Mouse (Mus musculus) stomach, embryonic 16.5 days (tissue): Measurements from ENCODE around the gene Slc22a18. TPM values are rescaled to one million over a fixed set of nuclear protein-coding genes. Genes with fewer than 3 reads are reported as not detected.
A peak's percentile ranks its signal among the peaks of the same experiment; 100 is the strongest.
"Not testable (repeated sequence)": the region's sequence is repeated elsewhere in the genome, so short reads cannot be mapped to it uniquely, and the experiment has no call there.

Source experiments
- ATAC-seq: fragments of 200-750 bp; cut with Nextera tagmentation; 2 replicates; pipeline ENCODE4 v1.8.0; 2017; ENCODE audit warnings: moderate number of reproducible peaks, moderate TSS enrichment; ENCODE audit not compliant: insufficient read depth, low FRiP score
- H3K27ac ChIP-seq: fragments of 300-500 bp; sonication (generic); 2 replicates; pipeline ENCODE4 v1.5.1; 2014; ENCODE audit warnings: low read length
- H3K27me3 ChIP-seq: fragments of 300-500 bp; sonication (generic); 2 replicates; pipeline ENCODE4 v1.6.1; 2014; ENCODE audit warnings: low read length, control low read depth, mixed read lengths; ENCODE audit not compliant: control insufficient read depth, insufficient read depth
- H3K36me3 ChIP-seq: fragments of 300-500 bp; sonication (generic); 2 replicates; pipeline ENCODE4 v1.6.1; 2014; ENCODE audit warnings: low read length; ENCODE audit not compliant: control insufficient read depth, insufficient read depth
- H3K4me1 ChIP-seq: fragments of 300-500 bp; sonication (generic); 2 replicates; pipeline ENCODE4 v1.6.1; 2014; ENCODE audit warnings: low read length, control low read depth, mixed read lengths; ENCODE audit not compliant: control insufficient read depth, insufficient read depth
- H3K4me2 ChIP-seq: fragments of 300-500 bp; sonication (generic); 2 replicates; pipeline ENCODE4 v1.6.1; 2014; ENCODE audit warnings: low read depth, low read length, mixed read lengths
- H3K4me3 ChIP-seq: fragments of 300-500 bp; sonication (generic); replicated peaks from 2 replicates; pipeline ENCODE4 v1.5.1; 2014; ENCODE audit warnings: mild to moderate bottlenecking, low read length
- H3K9ac ChIP-seq: fragments of 300-500 bp; sonication (generic); 2 replicates; pipeline ENCODE4 v1.6.1; 2014; ENCODE audit warnings: low read length
- H3K9me3 ChIP-seq: fragments of 300-500 bp; sonication (generic); replicated peaks from 2 replicates; pipeline ENCODE4 v1.6.1; 2016; ENCODE audit warnings: low read length, control low read depth; ENCODE audit not compliant: control insufficient read depth
- WGBS: fragments of 180-500 bp; shearing (Covaris S2); extraction: QIAGEN DNeasy Blood & Tissue Kit; methylation state at CpG from one replicate; pipeline ENCODE4 v1.1.7; 2014; 5-methylcytosine and 5-hydroxymethylcytosine counted together
- polyA plus RNA-seq: library from polyadenylated mRNA; unstranded; fragments of >200 nt; fragmentation: Nextera tagmentation; extraction: Ambion mirVana; gene quantifications from 2 replicates; pipeline ENCODE4 v1.2.1, GENCODE M21; 2015

The Slc22a18 gene
- polyA plus RNA-seq, 1 experiment from 2014 or later = 11.3 TPM

GRCm38 (mm10) chr7:143533284-143533683, 59.7 kb downstream of the Slc22a18 start:
- H3K9me3 ChIP-seq = no peaks in the 10 kb centered on the region
- H3K4me2 ChIP-seq = no peak overlapping the region
- no peaks in the 10 kb centered on the region for H3K4me1 ChIP-seq
- ATAC-seq = no peak; the same call in 1 of the 2 replicates
- H3K4me3 ChIP-seq = no peak overlapping the region
- 77% methylated on average over 2 of the region's 2 CpGs for WGBS
- H3K27ac ChIP-seq = no peak overlapping the region
- no peaks in the 10 kb centered on the region for H3K27me3 ChIP-seq
- H3K36me3 ChIP-seq = peaks cover 40% of the 10 kb centered on the region
- H3K9ac ChIP-seq = no peak overlapping the region

GRCm38 (mm10) chr7:143536251-143536650, 62.7 kb downstream of the Slc22a18 start:
- Histone ChIP-seq H3K4me1 (no peaks in the 10 kb centered on the region), H3K9me3 (no peaks in the 10 kb centered on the region), H3K36me3 (peaks cover 28% of the 10 kb centered on the region), H3K9ac (no peak overlapping the region), H3K27ac (no peak overlapping the region), H3K4me3 (no peak overlapping the region), H3K27me3 (no peaks in the 10 kb centered on the region), H3K4me2 (no peak overlapping the region)
- WGBS = 86% methylated on average over 3 of the region's 3 CpGs
- no peak for ATAC-seq

- not testable (repeated sequence) for H3K27me3 ChIP-seq, H3K9ac ChIP-seq, ATAC-seq, H3K9me3 ChIP-seq, H3K4me1 ChIP-seq, H3K4me2 ChIP-seq, H3K27ac ChIP-seq, H3K4me3 ChIP-seq
- 77% methylated on average over 6 of the region's 6 CpGs for WGBS
- peaks cover 28% of the 10 kb centered on the region for H3K36me3 ChIP-seq
These were observed 64.7 kb downstream of the Slc22a18 start for GRCm38 (mm10) chr7:143538229-143538628.

- peaks cover 28% of the 10 kb centered on the region for H3K36me3 ChIP-seq
- H3K9ac ChIP-seq = no peak overlapping the region
- no peak overlapping the region for H3K27ac ChIP-seq
- WGBS = 60% methylated on average over 1 of the region's 1 CpGs
- H3K27me3 ChIP-seq = no peaks in the 10 kb centered on the region
- no peak overlapping the region for H3K4me2 ChIP-seq
- H3K4me1 ChIP-seq = peaks cover under 1% of the 10 kb centered on the region
- H3K4me3 ChIP-seq = no peak overlapping the region
- H3K9me3 ChIP-seq = no peaks in the 10 kb centered on the region
- ATAC-seq = no peak
These were observed 65.1 kb downstream of the Slc22a18 start for GRCm38 (mm10) chr7:143538671-143539070.

- ATAC-seq = no peak
- no peak overlapping the region for H3K4me2 ChIP-seq
- 94% methylated on average over 2 of the region's 2 CpGs for WGBS
These were observed 70.8 kb downstream of the Slc22a18 start for GRCm38 (mm10) chr7:143544368-143544767.

GRCm38 (mm10) chr7:143546554-143546953, 73.0 kb downstream of the Slc22a18 start:
- Histone ChIP-seq H3K4me3 (0 out of 2 replicates have a peak overlapping the region, but pooled peaks have one; percentile 2), H3K27ac (peak overlapping the region; percentile 11; the same call in 1 of the 2 replicates), H3K4me1 (peaks cover 28% of the 10 kb centered on the region), H3K36me3 (no peaks in the 10 kb centered on the region), H3K9me3 (no peaks in the 10 kb centered on the region), H3K27me3 (no peaks in the 10 kb centered on the region), H3K4me2 (0 out of 2 replicates have a peak overlapping the region, but pooled peaks have one; percentile 29), H3K9ac (no peak overlapping the region)
- ATAC-seq = no peak
- WGBS = 44% methylated on average over 2 of the region's 2 CpGs

More at GRCm38 (mm10) chr7:143544368-143544767, 70.8 kb downstream of the Slc22a18 start:
- H3K9me3 ChIP-seq = no peaks in the 10 kb centered on the region
- no peaks in the 10 kb centered on the region for H3K27me3 ChIP-seq
- H3K36me3 ChIP-seq = no peaks in the 10 kb centered on the region
- H3K9ac ChIP-seq = no peak overlapping the region
- H3K27ac ChIP-seq = no peak overlapping the region
- peaks cover 26% of the 10 kb centered on the region for H3K4me1 ChIP-seq
- no peak overlapping the region for H3K4me3 ChIP-seq

GRCm38 (mm10) chr7:143548231-143548961, 74.9 kb downstream of the Slc22a18 start:
- Histone ChIP-seq H3K4me1 (peaks cover 28% of the 10 kb centered on the region), H3K9me3 (no peaks in the 10 kb centered on the region), H3K4me2 (peak overlapping the region; percentile 74), H3K9ac (peak overlapping the region; percentile 96), H3K27ac (peak overlapping the region; percentile 97), H3K4me3 (peak overlapping the region; percentile 99), H3K36me3 (no peaks in the 10 kb centered on the region), H3K27me3 (no peaks in the 10 kb centered on the region)
- peak; percentile 81 for ATAC-seq
- under 1% methylated on average over 62 of the region's 63 CpGs for WGBS

Other genes starting within 250 kb of the Slc22a18 start
- 402 and 460 TPM in 2 replicates for gene Cdkn1c, start 12.7 kb upstream of the Slc22a18 start, polyA plus RNA-seq
- gene Phlda2, start 29.4 kb downstream of the Slc22a18 start, polyA plus RNA-seq = 11.2 and 12.8 TPM in 2 replicates
- 196 and 204 TPM in 2 replicates for gene Nap1l4, start 75.4 kb downstream of the Slc22a18 start, polyA plus RNA-seq
- gene Cars, start 126.4 kb downstream of the Slc22a18 start, polyA plus RNA-seq = 72.8 and 85.8 TPM in 2 replicates
- 0.59 and 0.66 TPM in 2 replicates for gene Tnfrsf26, start 155.0 kb downstream of the Slc22a18 start, polyA plus RNA-seq
- gene Tnfrsf22, start 175.9 kb downstream of the Slc22a18 start, polyA plus RNA-seq = 6.2 and 6.4 TPM in 2 replicates
- 3.5 and 4.6 TPM in 2 replicates for gene Tnfrsf23, start 212.1 kb downstream of the Slc22a18 start, polyA plus RNA-seq